Mouse (Mus musculus): ENCODE data around the gene Hoxd10.

The Hoxd10 gene

DNA sequence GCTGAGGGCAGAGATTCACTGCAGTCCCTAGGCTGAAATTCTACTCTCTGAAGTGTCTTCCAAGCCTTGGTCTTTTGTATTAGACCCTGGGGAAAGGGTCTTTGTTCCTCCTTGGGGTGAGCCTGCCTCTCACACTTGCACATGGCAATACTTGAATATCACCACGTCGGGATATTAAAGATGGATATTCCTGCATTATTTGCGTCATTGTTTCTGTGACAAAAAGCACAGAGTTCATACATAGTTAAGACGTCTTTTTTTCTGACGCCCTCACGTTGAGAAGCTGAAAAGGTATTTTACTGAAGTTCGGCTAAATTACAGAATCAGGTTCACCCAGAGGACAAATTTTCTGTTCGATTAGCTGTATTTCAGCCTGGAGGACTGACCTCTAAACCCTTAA is 38.6 kb downstream of the Hoxd10 start:
- DNase-seq (ENCODE audit: low read depth, low spot score), result no peak

DNA sequence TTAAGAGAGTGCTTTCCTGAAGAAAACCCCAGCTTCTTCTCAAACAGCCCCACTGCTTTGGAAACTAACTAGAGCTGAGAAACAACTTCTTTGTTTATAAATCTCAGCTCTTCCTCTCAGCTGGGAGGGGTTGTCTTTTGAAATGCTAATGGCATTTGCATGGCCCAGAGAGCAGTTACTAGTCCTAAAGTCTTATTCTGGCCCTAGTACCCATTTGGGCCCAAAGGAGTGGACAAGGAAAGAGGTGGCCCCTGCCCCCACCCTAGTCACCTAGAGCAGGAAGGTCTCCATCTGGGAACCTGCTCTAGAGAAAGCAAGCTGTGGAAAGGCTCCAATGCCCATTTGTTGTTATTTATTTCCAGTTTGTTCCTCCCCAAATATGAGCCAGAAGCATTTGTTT is 39.3 kb downstream of the Hoxd10 start:
- no peak for DNase-seq (ENCODE audit: low read depth, low spot score)

DNA sequence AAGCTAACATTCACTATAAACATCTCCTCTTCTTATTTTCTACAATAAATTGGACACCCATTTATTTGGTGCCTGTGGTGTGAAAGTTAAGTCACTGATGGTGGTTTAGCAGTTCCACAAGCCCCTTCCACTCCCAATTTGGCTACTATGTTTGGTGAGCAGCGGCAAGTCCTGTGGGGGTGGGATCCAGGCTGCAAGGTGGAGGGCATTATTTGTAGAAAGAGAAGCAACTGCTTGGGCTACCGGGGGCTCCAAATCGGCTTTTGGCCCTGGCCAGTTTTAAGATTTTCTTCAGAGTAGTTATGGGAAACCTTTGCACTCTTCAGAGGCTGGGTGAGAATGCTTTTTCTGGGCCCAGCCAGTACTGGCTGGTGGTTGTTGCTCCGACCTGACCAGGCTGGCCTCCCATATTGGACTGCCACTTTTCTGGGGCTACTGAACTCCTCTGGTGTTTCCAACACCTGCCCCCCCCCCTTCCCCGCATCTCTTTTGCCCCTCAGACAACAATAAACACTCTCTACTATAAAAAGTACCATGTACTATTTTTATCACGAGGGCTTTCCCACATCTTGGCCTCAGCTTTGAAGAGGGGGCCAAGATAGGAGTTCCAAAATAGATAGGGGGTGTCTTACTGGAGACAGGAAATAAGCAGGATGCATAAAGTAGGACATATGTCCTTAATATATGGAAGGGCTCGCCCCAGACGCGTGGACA is 40.2 kb downstream of the Hoxd10 start:
- no peak for DNase-seq (ENCODE audit: low read depth, low spot score)

DNA sequence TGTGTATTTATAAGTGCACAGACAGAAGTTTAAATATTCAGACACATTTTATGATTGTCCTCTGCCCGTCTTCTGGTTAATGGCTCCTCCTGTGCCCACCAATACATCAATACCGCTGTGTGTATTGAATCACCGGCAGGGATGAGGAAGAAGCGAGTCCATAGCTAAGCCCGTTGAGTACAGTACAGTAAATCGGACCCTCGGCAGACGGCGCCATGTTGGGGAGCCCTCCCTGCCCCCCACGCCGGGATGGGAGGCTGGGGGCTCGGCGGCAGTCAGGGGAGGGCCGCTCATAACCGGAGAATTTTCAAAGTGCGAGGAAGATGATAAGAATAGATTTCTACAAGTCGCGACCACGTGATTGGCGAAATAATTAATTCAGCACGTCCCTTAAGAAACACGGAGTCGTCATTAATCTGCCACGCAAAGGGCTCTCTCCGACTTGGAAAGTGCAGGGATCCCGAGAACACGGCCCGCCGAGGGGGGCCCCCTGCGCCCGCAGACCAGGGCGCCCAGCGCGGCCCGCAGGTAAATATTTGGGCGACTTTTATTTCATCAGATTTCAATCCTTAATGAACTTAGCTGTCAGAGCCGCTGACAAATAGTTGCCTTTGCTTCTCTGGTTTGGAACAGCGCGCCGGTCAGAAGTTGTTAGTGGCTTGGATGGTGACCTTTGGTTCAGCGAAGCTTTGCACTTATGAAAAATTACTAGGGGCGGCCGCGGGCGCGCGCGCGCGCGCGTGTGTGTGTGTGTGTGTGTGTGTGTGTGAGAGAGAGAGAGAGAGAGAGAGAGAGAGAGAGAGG is 41.0 kb downstream of the Hoxd10 start:
- no peak for DNase-seq (ENCODE audit: low read depth, low spot score)

DNA sequence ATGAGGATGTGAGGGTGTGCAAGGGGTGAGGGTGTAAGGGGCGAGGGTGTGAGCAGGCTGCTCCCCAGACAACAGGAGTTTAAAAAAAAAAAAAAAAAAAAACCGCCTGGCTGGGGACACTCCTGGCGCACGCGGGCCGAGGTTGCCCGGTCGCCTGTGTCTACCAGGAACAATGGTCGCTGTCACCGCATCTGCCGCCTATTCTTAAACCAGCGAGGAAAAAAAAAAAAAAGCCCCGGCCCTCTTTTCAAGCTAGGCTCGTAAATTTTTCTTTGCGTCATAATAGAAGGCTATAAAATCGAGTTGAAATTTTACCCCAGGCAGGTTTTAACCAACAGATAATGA is 41.6 kb downstream of the Hoxd10 start:
- no peak for DNase-seq (ENCODE audit: low read depth, low spot score)

DNA sequence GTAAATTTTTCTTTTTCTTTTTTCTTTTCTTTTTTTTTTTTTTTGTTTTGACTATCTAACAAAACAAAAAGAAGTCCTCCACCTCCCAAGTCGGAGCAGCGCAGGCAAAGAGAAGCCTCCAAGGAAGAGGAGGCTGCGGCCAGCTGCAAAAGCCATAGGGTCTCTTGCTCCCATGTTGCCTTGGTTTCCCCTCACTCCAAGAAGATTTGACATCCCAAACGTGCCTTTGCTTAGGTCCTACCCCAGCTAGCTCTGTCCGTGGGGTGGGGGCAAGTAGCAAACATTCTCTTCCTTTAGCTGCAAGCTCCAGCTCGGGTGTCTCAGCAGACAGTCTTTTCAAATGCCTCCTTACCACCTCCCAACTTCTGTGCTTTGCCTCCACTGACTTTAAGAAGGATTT is 42.0 kb downstream of the Hoxd10 start:
- DNase-seq (ENCODE audit: low read depth, low spot score), result no peak

DNA sequence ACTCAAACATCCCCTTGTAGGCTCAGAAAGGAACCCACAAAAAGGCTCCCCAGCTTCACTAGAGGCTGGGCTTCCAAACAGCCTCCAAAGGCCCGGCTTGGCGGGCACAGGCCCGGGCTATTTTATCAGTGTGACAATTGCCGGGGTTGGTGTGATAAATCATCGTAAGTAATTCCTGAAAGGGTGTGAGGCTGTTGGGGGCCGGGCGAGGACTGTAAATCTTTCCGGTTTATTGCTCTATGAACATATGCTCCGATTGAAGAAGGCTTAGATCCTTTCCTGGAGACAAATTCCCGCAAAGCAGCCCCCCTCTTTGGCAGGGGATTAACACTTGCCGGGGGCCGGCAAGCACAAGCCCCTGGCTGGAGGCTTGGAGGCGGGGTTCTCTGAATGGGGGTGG is 42.7 kb downstream of the Hoxd10 start:
- no peak for DNase-seq (ENCODE audit: low read depth, low spot score)

DNA sequence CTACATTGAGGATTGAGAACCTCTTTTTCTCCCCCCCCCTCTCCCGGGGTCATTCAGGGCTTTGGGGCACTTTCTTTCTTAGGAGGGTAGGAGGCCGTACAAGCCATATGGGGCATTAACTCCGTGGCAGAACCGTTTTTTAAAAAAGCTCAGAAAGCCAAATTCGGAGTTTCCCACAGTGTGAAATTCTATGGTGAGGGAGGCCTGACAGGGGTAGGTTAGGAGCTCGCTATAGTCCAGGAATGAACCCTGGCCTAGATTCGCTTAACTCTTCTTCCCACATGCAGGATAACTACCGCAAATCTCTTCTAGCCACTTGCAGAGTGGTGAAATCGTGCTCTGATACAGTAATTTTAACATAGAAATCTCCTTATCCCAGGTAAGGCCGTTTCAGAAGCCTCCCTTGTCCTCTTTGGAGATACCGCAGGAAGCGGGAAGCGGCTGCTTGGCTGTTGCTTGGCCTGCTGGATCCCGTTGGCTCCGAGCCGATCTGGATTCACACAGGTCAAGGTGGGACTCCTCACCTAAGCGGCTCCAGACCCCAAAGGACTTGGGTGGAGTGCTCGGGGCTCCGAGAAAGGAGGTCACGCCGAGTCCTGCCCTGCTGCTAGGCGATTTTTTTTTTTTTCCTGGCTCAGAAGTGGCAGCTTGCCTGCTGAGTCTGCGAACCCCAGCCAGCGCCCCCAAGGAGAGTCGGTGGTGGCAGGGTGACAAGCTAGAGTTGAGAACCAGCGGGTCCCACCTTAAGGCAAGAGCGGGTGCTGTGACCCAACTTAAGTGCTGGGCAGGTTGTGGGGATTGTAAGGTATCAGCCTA is 43.5 kb downstream of the Hoxd10 start:
- no peak for DNase-seq (ENCODE audit: low read depth, low spot score)

DNA sequence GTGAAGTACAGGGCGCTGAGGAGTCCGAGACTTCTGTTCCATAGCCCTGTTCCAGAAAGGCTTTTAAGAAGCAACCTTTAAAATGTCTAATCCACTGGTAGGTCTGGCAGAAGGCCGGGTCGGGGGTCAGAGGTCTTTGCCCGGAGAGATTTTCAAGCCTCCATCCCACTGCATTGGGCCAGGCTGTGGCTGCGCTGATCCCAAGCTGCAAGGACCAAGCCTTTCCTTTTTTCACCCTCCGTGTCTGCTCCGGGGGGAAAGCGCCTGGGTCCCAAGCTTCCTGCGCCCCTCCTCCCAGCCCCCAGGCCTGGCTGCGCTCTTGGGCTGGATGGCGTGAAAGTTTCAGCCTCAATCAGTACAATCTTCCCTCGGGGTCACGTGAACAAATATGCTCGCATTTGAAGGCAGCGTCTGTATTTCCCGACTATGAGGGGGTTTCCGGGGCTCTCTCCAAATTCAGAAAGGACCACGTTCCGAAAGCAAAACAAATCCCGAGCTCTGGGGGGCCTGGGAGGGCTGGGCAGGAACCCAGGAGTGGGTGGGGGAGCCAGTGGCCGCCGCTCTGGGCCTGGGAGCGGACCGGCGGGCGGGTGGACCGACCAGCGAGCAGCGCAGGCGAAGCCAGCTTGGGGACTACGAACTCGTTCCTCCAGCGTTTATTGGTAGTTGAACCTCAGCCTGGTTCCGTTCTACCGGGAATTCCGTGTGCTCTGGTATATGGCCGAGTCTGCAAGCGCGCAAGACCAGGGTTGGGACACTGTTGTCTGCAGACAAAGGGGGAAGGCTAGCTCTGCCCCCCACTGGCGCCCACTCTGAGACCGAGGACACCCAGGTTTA is 44.3 kb downstream of the Hoxd10 start:
- DNase-seq (ENCODE audit: low read depth, low spot score), result no peak

DNA sequence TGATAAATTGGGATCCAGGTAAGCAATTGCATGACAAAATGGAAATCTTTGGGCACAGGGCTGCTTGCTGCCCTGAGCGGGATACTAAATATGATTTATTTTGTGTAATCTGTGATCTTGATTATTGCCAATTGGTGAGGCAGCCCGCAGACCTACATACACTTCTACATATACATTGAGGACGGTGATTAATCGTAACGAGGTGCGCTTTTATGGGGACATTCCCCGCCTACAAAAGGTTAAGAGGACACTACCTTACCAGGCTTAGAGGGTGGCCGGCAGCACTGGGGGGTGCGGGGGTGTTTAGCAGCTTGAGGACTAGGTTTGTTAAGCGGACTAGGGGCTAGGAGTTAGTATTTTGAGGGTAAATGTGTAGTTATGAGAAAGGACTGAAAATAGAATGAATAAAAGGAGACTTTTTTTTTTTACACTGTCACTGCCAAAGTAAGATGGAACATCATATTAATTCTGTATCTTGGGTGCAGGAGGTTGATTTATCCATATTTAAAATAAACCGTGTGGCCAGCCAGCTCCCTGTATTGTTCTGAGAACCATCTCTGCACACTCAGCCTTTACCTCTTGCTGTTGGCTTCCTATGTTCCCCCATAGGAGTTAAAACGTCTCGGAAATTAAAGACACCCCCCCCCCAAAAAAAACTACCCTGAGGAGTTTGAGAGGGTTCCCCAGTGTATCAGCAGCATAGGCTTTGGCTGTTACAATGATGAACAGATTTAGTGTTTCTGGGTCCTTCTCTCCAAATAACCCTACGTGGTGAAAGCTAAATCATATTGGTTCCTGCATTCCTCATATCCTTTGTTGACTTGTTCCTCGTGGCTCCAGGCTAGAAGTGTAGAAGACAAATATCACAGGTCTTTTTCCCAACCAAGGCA is 45.2 kb downstream of the Hoxd10 start:
- DNase-seq (ENCODE audit: low read depth, low spot score), result no peak

DNA sequence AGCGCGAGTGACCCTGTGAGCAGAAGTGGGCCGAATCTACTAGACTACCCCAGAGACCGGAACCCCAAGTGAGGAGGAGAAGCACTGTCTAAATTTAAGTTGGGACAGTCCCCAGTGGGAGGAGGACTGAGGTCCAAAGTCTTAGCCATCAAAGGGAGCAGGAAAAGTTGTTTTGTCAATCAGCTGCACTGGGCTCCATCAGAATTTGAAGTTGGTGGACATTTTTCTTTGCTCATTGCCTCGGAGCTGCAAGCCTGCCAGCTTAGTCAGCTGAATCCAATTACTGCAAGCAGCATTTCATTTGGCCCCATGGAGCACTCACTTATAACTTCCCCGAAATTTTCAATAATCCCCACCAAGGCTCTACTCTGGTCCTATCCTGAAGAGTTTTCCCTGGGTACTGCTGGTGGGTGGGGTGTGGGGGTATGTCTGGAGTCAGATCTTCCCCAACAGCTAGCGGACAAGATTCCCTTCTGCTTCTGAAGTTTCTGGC is 45.9 kb downstream of the Hoxd10 start:
- DNase-seq (ENCODE audit: low read depth, low spot score), result no peak

DNA sequence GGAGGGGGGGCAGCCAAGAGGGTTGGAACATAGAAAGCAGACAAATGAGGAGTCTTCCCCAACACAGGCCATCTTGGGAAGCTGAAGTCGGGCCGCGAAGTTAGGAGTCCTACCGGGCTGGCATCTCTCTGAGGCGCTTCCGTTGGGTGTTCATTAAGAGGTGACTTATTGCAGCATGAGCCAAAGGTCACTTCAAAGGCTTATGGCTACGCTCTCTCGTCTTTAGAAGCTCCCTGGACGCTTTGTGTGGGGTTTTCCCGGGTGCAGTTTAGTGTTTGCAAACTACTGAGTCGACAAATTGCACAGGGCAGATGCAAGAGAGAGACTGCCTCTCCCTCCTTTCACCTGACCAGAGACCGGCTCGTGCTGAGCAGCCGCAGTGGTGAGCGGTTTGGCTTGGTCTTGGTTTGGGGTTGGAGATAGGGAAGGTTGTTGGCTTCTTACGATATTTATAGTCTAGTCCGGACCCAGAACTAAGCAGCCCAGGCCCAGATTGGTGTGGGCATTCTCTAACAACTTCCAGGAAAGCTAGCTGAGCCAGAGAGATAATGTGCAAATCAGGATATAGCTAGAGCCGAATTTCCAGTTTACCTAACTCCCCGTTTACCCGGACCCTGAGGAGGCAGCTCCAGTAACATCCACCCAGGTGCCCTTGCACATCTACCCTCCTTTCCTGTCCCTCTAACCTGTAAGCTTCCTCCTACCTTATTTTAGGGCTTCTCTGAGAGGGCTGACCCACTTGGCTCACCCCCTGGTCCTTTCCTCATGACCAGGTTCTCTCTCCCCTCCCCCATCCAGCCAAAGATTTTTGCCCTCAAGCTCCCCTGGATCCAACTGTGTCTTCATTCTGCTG is 47.1 kb downstream of the Hoxd10 start:
- DNase-seq (ENCODE audit: low read depth, low spot score), result no peak

DNA sequence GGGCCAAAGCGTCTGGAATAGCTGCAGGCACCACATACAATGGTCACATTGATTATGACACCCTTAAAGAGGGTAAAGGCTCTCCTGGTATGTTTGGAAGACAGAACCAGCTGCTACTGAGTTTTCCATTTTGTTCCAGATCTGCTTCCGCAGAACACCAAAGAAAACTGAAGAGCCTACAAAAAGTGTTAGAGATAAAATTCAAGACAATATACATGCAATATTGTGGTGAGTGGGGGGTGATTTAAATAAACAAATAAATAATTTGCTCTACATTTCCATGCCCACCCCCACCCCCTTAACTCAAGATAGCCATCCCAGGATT is 47.7 kb downstream of the Hoxd10 start:
- no peak for DNase-seq (ENCODE audit: low read depth, low spot score)

DNA sequence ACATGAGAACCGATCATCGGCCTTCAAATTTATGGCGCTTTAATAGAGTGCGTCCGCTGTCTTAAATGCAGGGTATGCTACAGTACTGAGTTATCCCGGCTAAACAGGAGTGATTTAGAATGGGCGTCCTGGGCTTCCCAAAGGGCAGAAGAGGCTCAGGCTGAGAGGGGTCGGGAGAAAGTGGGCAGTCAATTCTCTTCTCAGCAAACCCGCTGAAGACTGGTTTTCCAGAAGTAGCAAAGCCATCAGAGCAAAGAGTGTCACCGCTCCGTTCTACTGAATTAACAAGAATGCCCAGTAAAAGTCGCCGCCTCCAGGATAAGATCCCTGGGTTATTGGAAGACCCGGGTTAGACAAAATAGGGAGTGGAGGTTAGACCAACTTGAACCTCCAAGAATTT is 48.1 kb downstream of the Hoxd10 start:
- DNase-seq (ENCODE audit: low read depth, low spot score), result no peak

DNA sequence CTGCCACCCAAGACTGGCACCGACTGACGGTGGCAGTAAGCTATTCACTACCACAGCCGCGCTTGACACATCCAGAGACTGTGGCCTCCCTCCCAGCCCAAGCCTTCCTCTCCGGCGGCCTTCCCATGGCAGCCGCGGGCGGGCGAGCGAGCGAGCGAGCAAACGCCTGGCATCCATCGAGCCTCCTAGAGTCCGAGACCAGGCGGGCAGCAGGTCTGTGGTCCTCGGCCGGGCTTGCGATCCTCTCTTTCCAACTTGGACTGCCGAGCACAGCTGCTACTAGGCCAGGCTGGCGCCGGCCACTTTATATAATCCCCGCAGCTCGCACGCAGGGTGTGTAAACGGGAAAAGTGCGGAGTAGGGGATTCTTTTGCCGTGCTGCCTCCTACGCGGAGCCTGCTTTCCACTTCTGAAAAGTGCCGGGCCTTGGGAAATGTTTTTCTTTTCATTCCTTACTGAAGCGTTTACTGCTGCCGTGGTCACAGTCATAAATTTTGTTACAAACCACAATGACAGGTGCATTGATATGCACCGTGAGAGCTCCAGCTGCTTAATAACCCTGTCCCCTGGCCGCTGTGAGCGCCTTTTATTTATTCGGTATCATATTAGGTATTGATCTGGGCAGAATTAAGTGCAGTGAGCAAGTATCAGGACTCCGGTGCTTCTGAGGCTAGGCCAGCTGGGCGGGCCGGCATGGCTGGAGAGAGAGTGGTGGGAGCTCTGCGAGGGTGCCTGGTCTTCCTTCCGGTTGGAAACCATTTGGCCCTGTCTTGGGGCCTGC is 48.8 kb downstream of the Hoxd10 start:
- no peak for DNase-seq (ENCODE audit: low read depth, low spot score)

DNA sequence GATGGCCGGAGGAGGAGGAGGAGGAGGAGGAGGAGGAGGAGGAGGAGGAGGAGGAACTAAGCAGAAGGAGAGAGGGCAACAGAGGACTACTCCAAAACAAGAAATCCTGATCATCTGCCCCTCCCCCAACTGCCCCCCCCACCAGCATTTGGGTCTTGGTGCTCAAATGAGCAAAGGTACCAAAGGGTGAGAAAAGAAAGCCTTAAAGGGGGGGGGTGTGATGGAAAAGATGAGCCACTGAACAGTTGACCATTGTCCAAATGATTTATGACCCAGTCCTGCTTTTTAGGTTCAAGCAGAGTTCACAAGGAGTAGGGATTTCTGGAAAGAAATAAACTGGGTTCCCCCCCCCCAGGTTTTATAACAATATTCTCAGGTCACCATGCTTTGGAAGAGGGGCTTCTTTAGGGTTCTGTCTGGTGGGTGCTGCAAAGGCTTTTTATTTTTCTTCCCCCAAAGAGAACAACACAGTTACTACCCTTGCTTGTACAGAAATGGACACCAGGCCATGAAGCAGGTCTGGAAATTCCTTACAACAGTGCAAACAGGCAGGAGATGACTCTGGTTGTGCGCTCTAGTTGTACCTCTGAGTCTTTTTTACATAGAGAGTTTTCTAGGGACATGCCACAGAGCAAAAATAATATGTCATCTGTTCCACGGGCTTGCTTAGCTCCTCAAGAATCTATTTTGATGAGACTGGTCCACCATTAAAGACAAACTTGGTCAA is 49.7 kb downstream of the Hoxd10 start:
- no peak for DNase-seq (ENCODE audit: low read depth, low spot score)

DNA sequence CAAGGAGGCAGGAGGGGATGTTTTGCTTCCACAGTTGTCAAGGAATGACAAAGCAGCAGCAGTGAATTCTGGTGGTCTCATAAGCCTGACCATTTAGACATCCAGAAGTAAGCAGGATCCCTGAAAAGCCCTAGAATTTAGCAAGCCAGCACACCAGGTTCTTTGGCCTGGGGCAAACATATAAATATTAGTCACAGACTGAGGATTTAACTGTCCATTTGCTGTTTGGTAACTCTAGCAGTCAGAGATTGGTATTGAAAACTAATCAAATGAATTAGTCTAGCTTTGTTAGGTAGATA is 50.2 kb downstream of the Hoxd10 start:
- DNase-seq (ENCODE audit: low read depth, low spot score), result no peak
